ENCODE assay signal across 28 mouse cellular contexts in the genomic region with DNA sequence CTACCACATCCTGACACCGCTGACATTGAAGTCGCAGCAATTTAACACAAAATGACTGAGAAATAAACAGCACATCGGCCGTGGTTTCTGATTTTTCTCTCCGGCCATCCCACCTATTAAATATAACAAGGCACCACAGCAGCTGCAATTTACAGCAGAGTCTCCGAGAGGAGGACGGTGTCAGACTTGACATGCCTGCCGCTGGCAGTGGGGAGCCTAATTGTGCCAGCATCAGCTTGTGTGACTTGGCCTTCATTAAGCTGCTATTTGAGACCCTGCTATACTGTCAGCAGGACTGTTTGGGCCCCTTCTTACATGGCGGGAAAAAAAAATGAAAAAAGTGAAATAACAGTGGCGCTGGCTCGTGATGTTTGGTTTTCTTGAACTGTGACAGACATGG. TPM values are rescaled to one million over a fixed set of nuclear protein-coding genes. Genes with fewer than 3 reads are reported as not detected.
DNase-seq lines count a peak whose midpoint lies in the region; ATAC-seq and TF ChIP-seq lines count a peak whose summit lies in the region.
"Had no signal": no experiment of that assay in that cellular context is flagged by ENCODE, and none has a peak within 500 bp of the region (broad histone marks: within the 10 kb centered on the region; RNA-seq: fewer than 3 reads in every experiment).

No protein-coding gene starts in this region.

- WGBS in midbrain, embryonic 15.5 days, result 73% methylated on average over 11 of the region's 11 CpGs
- WGBS in midbrain, embryonic 16.5 days, result 62% methylated on average over 11 of the region's 11 CpGs
- WGBS in liver, embryonic 12.5 days (ENCODE audit: insufficient replicate concordance), result 80% methylated on average over 11 of the region's 11 CpGs
- 81% methylated on average over 11 of the region's 11 CpGs for WGBS in liver, postnatal 0 days (ENCODE audit: insufficient replicate concordance)

- peak; percentile 40 to 55 for DNase-seq in cerebellum, postnatal 10 days
- DNase-seq in cerebellum, postnatal 25 days, result no peak
- peak; percentile 33 for DNase-seq in gastrocnemius, adult 18-20 months (ENCODE audit: low spot score)
- no peak for DNase-seq in gastrocnemius, postnatal 25 days
- no peak for DNase-seq in liver, postnatal 0 days
- DNase-seq: adrenal gland, adult 8-10 months; cerebellum, adult 2 months; heart, postnatal 36 days; kidney, adult 8-10 months; kidney, postnatal 25 days; layer of hippocampus, postnatal 36 days; lung, adult 2 months; lung, postnatal 14 days; right cerebral cortex, adult 18-20 months; right cerebral cortex, postnatal 4 days; thymus, postnatal 14 days had no signal

- no peak for TF ChIP-seq CTCF in liver, postnatal 0 days (IDR thresholded peaks at IDR 0.05; ENCODE audit: low read depth)

- H3K36me3 ChIP-seq in midbrain, embryonic 15.5 days (replicated peaks), result no peaks in the 10 kb centered on the region
- H3K36me3 ChIP-seq in midbrain, embryonic 16.5 days (ENCODE audit: control insufficient read depth, insufficient read depth, low read length), result no peaks in the 10 kb centered on the region
- H3K36me3 ChIP-seq in liver, embryonic 12.5 days, result no peaks in the 10 kb centered on the region
- no peaks in the 10 kb centered on the region for H3K36me3 ChIP-seq in liver, postnatal 0 days (replicated peaks; ENCODE audit: insufficient read depth, low read length)
- H3K36me3 ChIP-seq: heart, embryonic 15.5 days; hindbrain, embryonic 15.5 days; intestine, embryonic 15.5 days; neural tube, embryonic 13.5 days had no signal

- no peak overlapping the region for H3K4me3 ChIP-seq in midbrain, embryonic 15.5 days
- H3K4me3 ChIP-seq in midbrain, embryonic 16.5 days (ENCODE audit: low read depth, low read length), result no peak overlapping the region
- no peak overlapping the region for H3K4me3 ChIP-seq in liver, embryonic 12.5 days
- H3K4me3 ChIP-seq in liver, postnatal 0 days (ENCODE audit: low read depth, low read length), result no peak overlapping the region
- H3K4me3 ChIP-seq: erythroblast, embryonic 14.5 days; heart, embryonic 15.5 days; hindbrain, embryonic 15.5 days; intestine, embryonic 15.5 days; neural tube, embryonic 13.5 days had no signal

- H3K9ac ChIP-seq in midbrain, embryonic 15.5 days, result no peak overlapping the region
- H3K9ac ChIP-seq in midbrain, embryonic 16.5 days (ENCODE audit: low read depth, low read length), result no peak overlapping the region
- no peak overlapping the region for H3K9ac ChIP-seq in liver, embryonic 12.5 days
- H3K9ac ChIP-seq in liver, postnatal 0 days (replicated peaks), result no peak overlapping the region
- H3K9ac ChIP-seq: heart, embryonic 15.5 days; hindbrain, embryonic 15.5 days; intestine, embryonic 15.5 days; neural tube, embryonic 13.5 days had no signal

- peak overlapping the region; percentile 26; the same call in 1 of the 2 replicates for H3K27ac ChIP-seq in midbrain, embryonic 15.5 days
- no peak overlapping the region for H3K27ac ChIP-seq in midbrain, embryonic 16.5 days (ENCODE audit: low read length)
- H3K27ac ChIP-seq in liver, embryonic 12.5 days, result no peak overlapping the region
- H3K27ac ChIP-seq in liver, postnatal 0 days (ENCODE audit: low read depth), result no peak overlapping the region
- H3K27ac ChIP-seq: heart, embryonic 15.5 days; hindbrain, embryonic 15.5 days; intestine, embryonic 15.5 days; neural tube, embryonic 13.5 days had no signal

- no peak overlapping the region for H3K4me2 ChIP-seq in midbrain, embryonic 15.5 days
- no peak overlapping the region for H3K4me2 ChIP-seq in midbrain, embryonic 16.5 days (ENCODE audit: low read length)
- no peak overlapping the region for H3K4me2 ChIP-seq in liver, embryonic 12.5 days
- no peak overlapping the region for H3K4me2 ChIP-seq in liver, postnatal 0 days (ENCODE audit: low read depth, low read length)
- H3K4me2 ChIP-seq: heart, embryonic 15.5 days; hindbrain, embryonic 15.5 days; intestine, embryonic 15.5 days; liver, embryonic 11.5 days; midbrain, embryonic 11.5 days; neural tube, embryonic 13.5 days had no signal

- peak; percentile 76; the same call in 1 of the 2 replicates for ATAC-seq in midbrain, embryonic 15.5 days (replicated peaks)
- ATAC-seq in midbrain, embryonic 16.5 days, result no peak; the same call in 1 of the 2 replicates
- ATAC-seq in liver, embryonic 12.5 days, result no peak
- ATAC-seq in liver, postnatal 0 days, result no peak
- ATAC-seq: activated CD4-positive, CD25-positive, alpha-beta regulatory T cell, adult 4 months; intestine, embryonic 15.5 days had no signal

- H3K27me3 ChIP-seq in midbrain, embryonic 15.5 days (replicated peaks), result no peaks in the 10 kb centered on the region
- no peaks in the 10 kb centered on the region for H3K27me3 ChIP-seq in midbrain, embryonic 16.5 days (ENCODE audit: control insufficient read depth, insufficient read depth, low read depth, low read length)
- H3K27me3 ChIP-seq in liver, embryonic 12.5 days (replicated peaks), result no peaks in the 10 kb centered on the region
- no peaks in the 10 kb centered on the region for H3K27me3 ChIP-seq in liver, postnatal 0 days (ENCODE audit: insufficient read depth, low read length)
- H3K27me3 ChIP-seq: heart, embryonic 15.5 days; hindbrain, embryonic 15.5 days; intestine, embryonic 15.5 days; neural tube, embryonic 13.5 days had no signal

- 0 out of 2 replicates have a peak, but pooled peaks cover 4% of the 10 kb centered on the region for H3K4me1 ChIP-seq in midbrain, embryonic 15.5 days
- H3K4me1 ChIP-seq in midbrain, embryonic 16.5 days (ENCODE audit: control insufficient read depth, insufficient read depth, low read length), result no peaks in the 10 kb centered on the region
- no peaks in the 10 kb centered on the region for H3K4me1 ChIP-seq in liver, embryonic 12.5 days
- H3K4me1 ChIP-seq in liver, postnatal 0 days (ENCODE audit: insufficient read depth), result no peaks in the 10 kb centered on the region

- H3K9me3 ChIP-seq in midbrain, embryonic 15.5 days, result no peaks in the 10 kb centered on the region
- no peaks in the 10 kb centered on the region for H3K9me3 ChIP-seq in midbrain, embryonic 16.5 days (replicated peaks; ENCODE audit: control insufficient read depth, low read length, poor library complexity, severe bottlenecking)
- no peaks in the 10 kb centered on the region for H3K9me3 ChIP-seq in liver, embryonic 12.5 days (replicated peaks)
- no peaks in the 10 kb centered on the region for H3K9me3 ChIP-seq in liver, postnatal 0 days (ENCODE audit: low read length)
- H3K9me3 ChIP-seq: heart, embryonic 15.5 days; hindbrain, embryonic 15.5 days; intestine, embryonic 15.5 days; neural tube, embryonic 13.5 days had no signal

- TF ChIP-seq EP300 in liver, postnatal 0 days (IDR thresholded peaks at IDR 0.05; ENCODE audit: low read depth), result no peak

RNA-seq across cellular contexts. Expression of a gene that starts 47.0 kb away (rescaled TPM):
- 10 to 100 TPM; 15.5 to 17.9 TPM for total RNA-seq in gastrocnemius, adult 18-20 months (2021)
- 10 to 100 TPM; 13.0 to 16.9 TPM for total RNA-seq in gastrocnemius, postnatal 25 days (2021)
- polyA plus RNA-seq in midbrain, embryonic 15.5 days (2015; fragmentation: Nextera tagmentation; extraction: Ambion mirVana), result 14.5 and 15.6 TPM in 2 replicates
- 14.8 and 20.1 TPM in 2 replicates for polyA plus RNA-seq in midbrain, embryonic 16.5 days (2015; fragmentation: Nextera tagmentation; extraction: Ambion mirVana)
- polyA plus RNA-seq in liver, embryonic 12.5 days (2016; fragmentation: Nextera tagmentation; extraction: Ambion mirVana), result 4.1 and 6.7 TPM in 2 replicates
- 0.81 and 0.99 TPM in 2 replicates for polyA plus RNA-seq in liver, postnatal 0 days (2015; fragmentation: Nextera tagmentation; extraction: Ambion mirVana)
- total RNA-seq: common myeloid progenitor, adult 5-6 weeks had no signal
- polyA plus RNA-seq: erythroblast, embryonic 14.5 days had no signal

Comparison
In these comparisons a context has a peak if more than half of its experiments do, and no peak if none do; other contexts are left out.
1. DNase-seq: peak in cerebellum, postnatal 10 days (2 of 2) and gastrocnemius, adult 18-20 months (single experiment); none in cerebellum, postnatal 25 days (0 of 2), gastrocnemius, postnatal 25 days (single experiment) and liver, postnatal 0 days (single experiment).